Mouse (Mus musculus): ENCODE results near the gene Pet100.
"Not testable (repeated sequence)": the region's sequence is repeated elsewhere in the genome, so short reads cannot be mapped to it uniquely, and the experiment has no call there.

Pet100 gene

GRCm38 (mm10) chr8:3621199-3621970, at the start of gene Pet100, which contains the start of gene Xab2:
TSS of gene Pet100 (plus strand) at chr8:3621548.
TSS of gene Xab2 (minus strand) at chr8:3621316.
- peak; percentile 100 for DNase-seq (ENCODE audit: low read depth, low spot score)

- DNase-seq (ENCODE audit: low read depth, low spot score) = no peak
Observed at GRCm38 (mm10) chr8:3574546-3574945, 46.8 kb upstream of the Pet100 start.

- DNase-seq (ENCODE audit: low read depth, low spot score) = no peak
Observed at GRCm38 (mm10) chr8:3576211-3576960, 45.0 kb upstream of the Pet100 start.

- no peak for DNase-seq (ENCODE audit: low read depth, low spot score)
Observed at GRCm38 (mm10) chr8:3579390-3580364, 41.7 kb upstream of the Pet100 start.

- DNase-seq (ENCODE audit: low read depth, low spot score) = not testable (repeated sequence)
Observed at GRCm38 (mm10) chr8:3581961-3582360, 39.4 kb upstream of the Pet100 start.

GRCm38 (mm10) chr8:3586452-3586851, 34.9 kb upstream of the Pet100 start:
- no peak for DNase-seq (ENCODE audit: low read depth, low spot score)

GRCm38 (mm10) chr8:3586993-3587390, 34.4 kb upstream of the Pet100 start, which contains the start of gene Camsap3:
TSS of gene Camsap3 (plus strand) at chr8:3587293.
- no peak for DNase-seq (ENCODE audit: low read depth, low spot score)

GRCm38 (mm10) chr8:3587391-3588257, 33.7 kb upstream of the Pet100 start:
- DNase-seq (ENCODE audit: low read depth, low spot score) = peak; percentile 63

- DNase-seq (ENCODE audit: low read depth, low spot score) = peak; percentile 8
Observed at GRCm38 (mm10) chr8:3588258-3588633, 33.1 kb upstream of the Pet100 start.

- DNase-seq (ENCODE audit: low read depth, low spot score) = no peak
Observed at GRCm38 (mm10) chr8:3593470-3593869, 27.9 kb upstream of the Pet100 start.

GRCm38 (mm10) chr8:3594466-3594865, 26.9 kb upstream of the Pet100 start:
- no peak for DNase-seq (ENCODE audit: low read depth, low spot score)

GRCm38 (mm10) chr8:3598054-3598453, 23.3 kb upstream of the Pet100 start:
- no peak for DNase-seq (ENCODE audit: low read depth, low spot score)

- DNase-seq (ENCODE audit: low read depth, low spot score) = no peak
Observed at GRCm38 (mm10) chr8:3599219-3599618, 22.1 kb upstream of the Pet100 start.

GRCm38 (mm10) chr8:3600401-3600800, 20.9 kb upstream of the Pet100 start:
- no peak for DNase-seq (ENCODE audit: low read depth, low spot score)

- no peak for DNase-seq (ENCODE audit: low read depth, low spot score)
Observed at GRCm38 (mm10) chr8:3603439-3603838, 17.9 kb upstream of the Pet100 start.

GRCm38 (mm10) chr8:3606593-3606992, 14.8 kb upstream of the Pet100 start:
- DNase-seq (ENCODE audit: low read depth, low spot score) = no peak

GRCm38 (mm10) chr8:3607822-3608221, 13.5 kb upstream of the Pet100 start:
- DNase-seq (ENCODE audit: low read depth, low spot score) = no peak

- DNase-seq (ENCODE audit: low read depth, low spot score) = no peak
Observed at GRCm38 (mm10) chr8:3609046-3609815, 12.1 kb upstream of the Pet100 start.

GRCm38 (mm10) chr8:3609816-3610150, 11.6 kb upstream of the Pet100 start:
- no peak for DNase-seq (ENCODE audit: low read depth, low spot score)

GRCm38 (mm10) chr8:3622119-3622518, 771 bp downstream of the Pet100 start:
- DNase-seq (ENCODE audit: low read depth, low spot score) = no peak

All from mesoderm, embryonic 11.5 days (tissue).